Mouse (Mus musculus) testis, postnatal 10 days (tissue): ENCODE data around the gene Anapc5.

Source experiments
- DNase-seq: peaks from one replicate; pipeline ENCODE4 v3.0.0; 2021; ENCODE audit warnings: low spot score

Gene Anapc5

GRCm38 (mm10) chr5:122820777-122821523, at the start of gene Anapc5:
Gene Anapc5 (minus strand): TSS chr5:122821339.
- DNase-seq = peak; percentile 95

- no peak for DNase-seq
Observed at GRCm38 (mm10) chr5:122863053-122863452, 41.9 kb upstream of the Anapc5 start.

- no peak for DNase-seq
Observed at GRCm38 (mm10) chr5:122855858-122856257, 34.7 kb upstream of the Anapc5 start.

DNA sequence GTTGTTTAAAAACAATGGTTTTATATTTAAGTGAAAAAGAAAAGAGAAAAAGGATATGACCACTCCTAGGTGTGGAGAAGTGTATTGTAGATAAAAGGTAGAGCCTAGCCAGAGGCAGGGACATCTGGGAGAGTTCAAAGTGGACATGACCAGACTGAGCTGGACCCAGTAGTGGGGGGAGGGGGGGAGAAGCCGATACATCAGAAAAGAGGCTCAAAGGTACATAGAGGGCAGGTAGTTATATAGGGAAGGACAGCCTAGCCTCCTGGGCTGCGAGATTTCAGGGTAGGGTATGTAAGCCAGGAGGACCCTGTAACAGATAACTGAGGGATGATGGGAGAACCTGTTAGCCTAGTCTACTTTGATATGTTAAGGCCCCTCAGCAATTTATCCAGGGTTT, 31.5 kb upstream of the Anapc5 start:
- no peak for DNase-seq

- peak; percentile 87 for DNase-seq
Observed at GRCm38 (mm10) chr5:122850319-122851002, 29.3 kb upstream of the Anapc5 start.

DNA sequence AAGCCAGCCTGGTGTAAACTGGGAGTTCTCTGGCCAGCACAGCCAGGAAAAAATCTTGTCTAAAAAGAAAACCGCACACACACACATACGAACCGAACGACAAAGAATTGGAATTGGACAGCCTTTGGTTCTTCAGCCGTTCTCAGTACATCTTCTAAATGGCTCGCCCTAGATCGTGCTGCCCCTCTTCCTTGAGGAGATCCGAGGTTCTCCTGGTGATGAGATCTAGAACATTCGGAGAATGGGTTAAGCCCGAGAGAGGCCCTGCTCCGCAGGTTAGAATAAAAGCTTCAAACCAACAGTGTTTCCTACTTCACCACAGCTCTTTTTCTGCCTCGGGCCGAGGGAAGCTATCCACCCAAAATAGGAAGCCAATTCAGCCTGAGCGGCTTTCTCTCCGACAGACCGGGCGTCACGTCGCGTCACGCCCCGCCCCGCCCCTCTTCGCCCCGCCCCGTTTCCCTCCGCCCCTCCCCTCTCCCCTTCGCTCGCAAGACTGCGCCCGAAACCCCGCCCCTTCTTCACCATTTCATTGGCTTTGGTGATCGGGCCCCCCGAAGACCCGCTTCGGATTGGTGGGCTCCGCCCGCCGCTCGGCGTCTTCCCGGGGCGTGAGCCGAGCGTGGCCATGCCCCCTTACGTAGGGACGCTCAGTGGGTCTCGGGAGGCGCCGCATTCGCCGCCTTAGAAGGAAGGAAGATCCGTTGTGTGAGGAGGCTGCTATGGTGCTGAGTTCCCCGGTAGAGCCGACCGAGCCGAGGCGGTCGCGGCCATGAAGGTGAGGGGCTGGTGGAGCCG, 28.6 kb upstream of the Anapc5 start, which contains the start of gene Rnf34:
Rnf34 (plus strand) TSS at position 528 of the 798 bp plus-strand sequence.
- DNase-seq = peak; percentile 98

DNA sequence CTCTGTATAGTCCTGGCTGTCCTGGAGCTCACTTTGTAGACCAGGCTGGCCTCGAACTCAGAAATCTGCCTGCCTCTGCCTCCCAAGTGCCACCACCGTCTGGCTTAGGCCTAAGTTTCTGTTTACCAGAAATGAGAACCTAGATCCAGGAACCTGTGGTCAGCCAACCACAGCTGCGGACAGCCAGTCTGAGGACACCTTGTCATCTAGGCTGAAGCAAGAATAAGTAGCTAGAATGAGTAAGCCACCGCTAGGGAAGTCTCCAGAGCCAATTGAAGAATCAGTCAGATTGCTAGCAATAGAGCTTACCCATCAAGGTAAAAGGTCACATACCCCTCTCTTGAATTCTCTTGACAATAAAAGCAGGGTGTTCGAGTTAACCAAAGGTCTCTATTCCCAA, 22.7 kb upstream of the Anapc5 start:
- no peak for DNase-seq

DNA sequence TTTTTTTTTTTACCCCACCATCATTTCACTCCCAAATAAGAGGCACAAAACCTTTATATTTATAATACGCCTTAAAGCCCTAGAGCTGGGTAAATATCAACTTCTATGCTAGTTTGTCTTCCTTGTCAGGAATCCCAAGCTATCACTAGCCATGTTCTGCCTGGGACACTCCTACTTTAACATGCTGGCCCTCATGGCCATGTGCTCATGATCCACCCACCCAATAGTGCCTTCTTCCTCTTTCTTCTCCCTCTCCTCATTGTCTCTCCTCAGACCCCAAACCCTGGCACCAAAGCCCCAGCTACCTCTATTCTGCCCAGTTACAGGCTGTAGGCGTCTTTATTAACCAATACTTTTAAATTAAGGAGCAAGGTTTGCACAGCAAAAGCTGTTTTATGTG, 20.0 kb upstream of the Anapc5 start:
- DNase-seq = no peak

DNA sequence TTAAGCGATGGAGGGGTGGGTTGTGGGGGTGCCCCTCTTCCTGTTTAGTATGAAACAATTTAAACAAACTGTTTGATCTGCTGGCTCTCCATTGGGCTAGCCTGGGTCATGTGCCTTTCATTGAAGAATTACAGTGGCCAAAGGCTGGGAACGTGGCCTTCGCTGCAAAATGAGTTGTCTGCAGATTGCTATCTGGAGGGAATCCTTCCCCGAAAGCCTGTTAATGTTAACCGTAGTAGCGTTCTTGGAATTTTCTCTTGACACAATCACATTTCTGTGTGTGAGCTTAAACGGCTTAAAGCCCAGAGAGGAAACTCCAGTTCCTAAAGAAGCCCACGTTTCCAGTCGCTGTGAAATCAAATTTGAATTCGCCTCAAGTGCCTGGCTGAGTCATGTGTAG, 11.9 kb upstream of the Anapc5 start:
- no peak for DNase-seq

DNA sequence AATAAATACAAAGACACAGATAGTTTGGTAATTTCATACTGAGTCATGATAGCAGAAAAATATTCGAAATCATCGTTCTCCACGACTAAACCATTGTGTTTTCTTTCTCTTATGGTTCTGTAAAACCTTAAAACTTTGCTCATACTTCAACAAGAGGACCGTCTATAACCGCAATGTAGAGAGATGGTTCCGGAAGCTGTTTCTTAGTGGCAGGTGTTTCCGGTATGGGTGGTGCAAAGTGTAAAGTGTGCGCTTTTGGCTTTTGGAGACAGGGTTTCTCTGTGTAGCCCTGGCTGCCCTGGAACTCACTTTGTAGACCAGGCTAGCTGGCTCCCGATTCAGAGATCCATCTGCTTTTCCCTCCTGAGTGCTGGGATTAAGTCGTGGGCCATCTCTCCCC, 11.4 kb upstream of the Anapc5 start:
- DNase-seq = no peak

DNA sequence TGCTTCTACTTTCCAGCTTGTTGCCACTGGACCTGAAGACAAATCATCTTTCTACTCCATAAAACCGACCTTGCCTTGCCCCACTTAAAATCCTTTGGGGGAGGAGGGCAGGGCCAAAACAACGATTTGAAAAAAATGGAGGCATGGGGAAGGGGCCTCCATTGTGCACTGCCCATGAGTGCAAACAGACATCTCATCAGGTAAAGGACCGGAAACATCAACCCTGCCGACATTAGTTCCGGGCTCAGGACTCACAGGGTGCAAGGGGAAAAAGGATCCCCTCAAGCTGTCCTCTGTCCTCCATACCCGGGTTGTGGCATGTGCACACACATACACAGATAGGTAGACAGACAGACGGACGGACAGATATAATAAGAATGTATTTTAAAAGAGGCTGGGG, 4.0 kb upstream of the Anapc5 start:
- DNase-seq = no peak

GRCm38 (mm10) chr5:122824450-122824849, 3.3 kb upstream of the Anapc5 start:
- no peak for DNase-seq

GRCm38 (mm10) chr5:122823976-122824375, 2.8 kb upstream of the Anapc5 start:
- no peak for DNase-seq

- DNase-seq = no peak
Observed at GRCm38 (mm10) chr5:122822441-122822840, 1.3 kb upstream of the Anapc5 start.

DNA sequence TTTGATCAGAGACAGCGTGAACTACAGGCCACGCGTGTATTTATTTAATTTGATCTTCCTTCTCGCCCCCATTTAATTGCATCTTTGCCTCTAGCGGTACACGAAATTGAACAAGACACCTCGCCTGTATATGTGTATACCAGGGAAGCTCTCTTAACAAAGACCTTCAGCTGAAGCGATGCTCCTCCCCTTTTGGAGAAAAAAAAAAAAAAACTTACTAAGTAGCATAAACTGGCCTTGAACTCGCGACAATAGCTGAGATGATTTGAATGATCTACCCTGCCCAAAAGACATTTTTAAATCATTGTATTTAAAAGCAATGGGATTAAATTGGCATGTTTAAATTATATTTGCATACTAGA, 366 bp upstream of the Anapc5 start:
- DNase-seq = no peak

DNA sequence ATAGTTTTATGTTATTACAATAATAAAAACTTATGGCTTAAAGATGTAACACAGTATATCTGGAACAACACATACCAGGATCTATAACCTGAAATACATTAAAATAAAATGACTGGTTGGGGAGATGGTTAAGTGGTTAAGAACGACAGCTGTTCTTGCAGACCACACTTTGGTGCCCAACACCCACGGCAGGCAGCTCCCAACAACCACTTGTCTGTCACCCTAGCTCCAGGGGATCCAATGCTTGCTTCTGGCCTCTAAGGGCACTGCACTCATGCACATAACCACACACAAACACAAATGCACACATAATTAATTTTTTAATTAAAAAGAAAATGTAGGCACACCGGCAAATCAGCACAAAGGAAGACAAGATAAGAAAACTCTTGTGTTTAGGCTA, 8.4 kb downstream of the Anapc5 start:
- no peak for DNase-seq

DNA sequence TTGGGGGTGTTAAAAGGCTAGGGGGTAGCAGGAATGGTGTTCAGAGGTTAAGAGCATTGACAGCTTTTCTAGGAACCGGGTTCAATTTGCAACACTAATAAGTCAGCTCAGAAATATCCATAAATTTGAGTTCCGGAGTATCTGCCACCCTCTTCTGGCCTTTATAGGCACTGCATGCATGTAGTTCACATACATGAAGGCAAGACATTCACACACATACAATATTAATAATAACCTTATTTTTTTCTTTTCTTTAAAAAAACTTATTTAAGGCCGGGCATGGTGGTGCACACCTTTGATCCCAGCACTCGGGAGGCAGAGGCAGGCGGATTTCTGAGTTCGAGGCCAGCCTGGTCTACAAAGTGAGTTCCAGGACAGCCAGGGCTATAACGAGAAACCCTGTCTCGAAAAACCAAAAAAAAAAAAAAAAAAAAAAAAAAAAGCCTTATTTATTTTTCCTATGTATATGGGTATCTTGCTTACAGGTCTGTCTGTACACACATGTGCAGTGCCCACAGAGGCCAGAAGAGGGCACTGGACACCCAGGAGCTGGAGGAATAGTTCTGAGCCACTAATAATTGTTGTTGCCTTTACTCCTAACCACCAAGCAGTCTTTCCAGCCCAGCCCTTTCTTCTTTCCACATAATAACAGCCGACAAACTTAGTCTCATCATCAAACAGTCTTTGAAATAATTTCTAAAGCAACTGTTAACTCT, 9.6 kb downstream of the Anapc5 start:
- DNase-seq = peak; percentile 84

- DNase-seq = no peak
Observed at GRCm38 (mm10) chr5:122805503-122805902, 15.6 kb downstream of the Anapc5 start.

DNA sequence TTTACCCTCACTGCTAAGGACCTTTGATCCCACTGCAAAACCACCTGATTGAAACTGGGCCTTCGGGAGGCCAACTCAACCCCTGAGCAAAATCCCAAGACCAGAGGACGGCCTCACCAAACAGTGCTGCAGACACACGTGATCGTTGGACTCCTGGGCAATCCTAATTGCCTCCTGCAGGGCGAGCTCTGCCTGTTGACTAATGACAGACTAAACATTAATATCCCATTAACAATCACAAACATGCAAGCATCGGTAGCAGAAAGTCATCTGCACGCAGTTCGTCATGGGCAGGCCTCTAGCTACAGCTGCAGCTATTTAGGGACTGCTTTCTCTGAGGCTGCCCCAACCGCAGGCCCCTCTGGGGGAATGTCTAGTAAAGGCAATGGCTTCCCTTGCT, 18.4 kb downstream of the Anapc5 start:
- DNase-seq = no peak

DNA sequence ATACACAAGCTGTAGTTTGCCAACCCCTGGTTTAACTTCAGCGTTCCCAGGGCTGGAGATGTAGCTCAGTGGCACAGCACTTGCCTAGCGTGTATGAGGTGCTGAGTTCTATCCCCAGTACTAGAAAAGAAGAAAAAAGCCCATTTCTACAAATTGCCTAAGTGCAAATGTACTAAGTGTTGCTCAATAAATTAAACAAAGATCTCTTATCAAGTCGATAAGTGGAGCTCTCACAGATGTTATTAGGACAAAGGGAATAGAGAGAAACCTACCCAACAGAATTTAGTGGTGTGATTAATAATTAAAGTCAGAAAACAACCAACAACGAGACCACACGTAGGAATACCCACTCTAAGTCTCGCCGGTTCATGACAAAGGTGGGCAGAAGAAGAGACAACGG, 19.5 kb downstream of the Anapc5 start:
- no peak for DNase-seq

DNA sequence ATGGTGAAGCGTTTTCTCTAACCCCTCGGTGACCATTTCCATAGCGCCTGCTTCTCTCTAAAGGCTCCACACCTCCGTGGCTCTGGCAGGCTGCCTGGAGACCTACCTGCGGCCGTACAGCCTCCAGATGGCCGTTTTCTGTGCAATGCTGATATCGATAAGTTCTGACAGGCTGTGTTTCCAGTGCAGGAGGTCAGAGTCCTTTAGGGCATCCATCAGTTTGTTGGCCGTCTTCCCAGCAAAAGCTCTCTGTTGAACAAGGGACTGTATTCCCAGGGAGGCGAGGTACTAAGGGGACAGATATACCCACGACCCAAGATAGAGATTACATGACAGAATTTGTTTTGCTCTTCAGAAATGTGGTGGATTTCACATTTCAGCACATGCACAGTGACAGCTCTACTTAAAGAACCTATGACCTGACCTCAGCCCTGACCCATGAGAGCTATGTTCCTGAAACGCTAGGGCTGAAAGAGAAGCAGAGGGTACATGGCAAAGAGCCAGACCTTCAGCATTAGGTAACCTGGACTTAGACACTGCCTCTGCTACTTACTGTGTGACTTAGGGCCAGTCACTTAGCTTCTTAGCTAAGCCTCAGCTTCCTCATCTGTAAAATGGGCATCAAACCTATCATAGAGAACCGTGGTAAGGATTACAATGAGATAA, 20.7 kb downstream of the Anapc5 start:
- no peak for DNase-seq
